Mouse (Mus musculus) Patski (cell line): ENCODE data around the gene Bysl. TPM values are rescaled to one million over a fixed set of nuclear protein-coding genes. Genes with fewer than 3 reads are reported as not detected.

Experiments
- ATAC-seq: fragments of 100-300 bp; one replicate; pipeline ENCODE4 v1.8.0; 2021
- CTCF ChIA-PET: fragments of 350-600 bp; sonication (Branson Sonifier 250); formaldehyde crosslinking; loops from one replicate; lab custom pipeline; 2022; ENCODE audit warnings: inconsistent platforms; lab: Charles Lee
- POLR2A ChIA-PET: fragments of 350-600 bp; sonication (Branson Sonifier 250); formaldehyde crosslinking; loops from one replicate; lab custom pipeline; 2022; ENCODE audit warnings: antibody characterized with exemption, inconsistent platforms; lab: Charles Lee
- DNase-seq: peaks from one replicate; pipeline ENCODE4 v3.0.0-alpha.2; 2011; ENCODE audit warnings: low read depth, low spot score
- H3K27me3 ChIP-seq: fragments of 371-371 bp; one replicate; pipeline ENCODE4 v1.5.1; 2021
- CTCF ChIP-seq: fragments of 100-300 bp; IDR thresholded peaks from one replicate; pipeline ENCODE4 v1.5.1; 2021
- in situ Hi-C: fragments of 300-500 bp; cut with MboI; formaldehyde crosslinking; loops from 3 replicates; pipeline ENCODE4 v1.11.1; 2018; ENCODE audit warnings: low pct_unique_long_range_greater_than_20kb, mixed read lengths
- polyA plus RNA-seq: library from polyadenylated mRNA; unstranded; gene quantifications from one replicate; pipeline ENCODE4 v1.2.3, GENCODE M21; 2021

Gene Bysl
- polyA plus RNA-seq, 1 experiment from 2014 or later = 18.2 TPM

- POLR2A ChIA-PET = interaction anchor here (1.1 kb wide), 1 partner anchor 46 kb away, joined by 3 read pairs; no protein-coding TSS in a partner anchor
- in situ Hi-C loops = no loop called here
- TF ChIP-seq CTCF = no peak
- ATAC-seq = no peak
- CTCF ChIA-PET = no interaction called here
- no peaks in the 10 kb centered on the region for H3K27me3 ChIP-seq
- no peak for DNase-seq
These were observed 37.3 kb downstream of the Bysl start for GRCm38 (mm10) chr17:47574028-47574427.

DNA sequence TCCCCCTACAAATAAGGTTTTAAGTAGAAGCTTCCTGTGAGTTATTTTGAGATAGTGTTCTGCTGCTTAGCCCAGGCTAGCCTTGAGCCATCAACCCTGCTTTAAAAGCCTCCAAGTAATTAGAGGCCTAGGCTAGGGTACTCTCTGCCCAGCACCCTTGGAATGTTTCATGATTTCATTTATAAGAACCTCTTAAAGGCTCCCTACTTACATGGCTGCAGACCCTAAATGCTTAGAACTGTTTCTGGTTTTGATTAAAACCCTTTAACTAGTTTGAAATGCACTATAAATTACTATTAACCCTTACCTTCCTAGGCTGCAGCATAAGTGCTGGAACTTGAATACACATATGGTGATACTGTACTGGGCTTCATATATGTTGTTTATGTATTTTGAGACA, 38.9 kb downstream of the Bysl start:
- H3K27me3 ChIP-seq = no peaks in the 10 kb centered on the region
- ATAC-seq (no peak), DNase-seq (no peak)
- TF ChIP-seq CTCF = no peak
- POLR2A ChIA-PET = no interaction called here
- in situ Hi-C loops = no loop called here
- CTCF ChIA-PET = interaction anchor here (1.3 kb wide), 1 partner anchor 25 kb away, joined by 3 read pairs; no protein-coding TSS in a partner anchor

DNA sequence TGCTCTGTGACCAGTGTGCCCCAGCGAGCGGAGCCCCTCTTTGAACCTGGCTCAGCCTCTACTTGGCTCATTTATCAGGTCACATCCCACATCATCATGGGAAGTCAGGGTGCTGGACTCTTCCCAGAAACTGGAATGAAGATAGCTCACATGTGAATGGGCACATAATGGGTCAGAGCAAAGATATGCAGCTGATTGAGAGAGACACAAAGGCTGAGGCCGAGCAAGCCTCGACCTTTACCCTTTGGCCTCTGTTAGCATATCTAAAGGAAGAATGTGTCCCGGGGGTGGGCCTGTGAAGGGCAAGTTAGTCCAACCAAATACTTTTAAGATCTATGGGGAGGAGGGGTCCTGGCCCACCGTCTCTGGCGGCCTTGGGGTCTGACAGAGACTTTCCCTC, 39.7 kb downstream of the Bysl start:
- TF ChIP-seq CTCF = no peak
- CTCF ChIA-PET = interaction anchor here (1.3 kb wide), 1 partner anchor 24 kb away, joined by 3 read pairs; no protein-coding TSS in a partner anchor
- in situ Hi-C loops = no loop called here
- H3K27me3 ChIP-seq = no peaks in the 10 kb centered on the region
- POLR2A ChIA-PET = no interaction called here
- no peak for ATAC-seq
- no peak for DNase-seq

DNA sequence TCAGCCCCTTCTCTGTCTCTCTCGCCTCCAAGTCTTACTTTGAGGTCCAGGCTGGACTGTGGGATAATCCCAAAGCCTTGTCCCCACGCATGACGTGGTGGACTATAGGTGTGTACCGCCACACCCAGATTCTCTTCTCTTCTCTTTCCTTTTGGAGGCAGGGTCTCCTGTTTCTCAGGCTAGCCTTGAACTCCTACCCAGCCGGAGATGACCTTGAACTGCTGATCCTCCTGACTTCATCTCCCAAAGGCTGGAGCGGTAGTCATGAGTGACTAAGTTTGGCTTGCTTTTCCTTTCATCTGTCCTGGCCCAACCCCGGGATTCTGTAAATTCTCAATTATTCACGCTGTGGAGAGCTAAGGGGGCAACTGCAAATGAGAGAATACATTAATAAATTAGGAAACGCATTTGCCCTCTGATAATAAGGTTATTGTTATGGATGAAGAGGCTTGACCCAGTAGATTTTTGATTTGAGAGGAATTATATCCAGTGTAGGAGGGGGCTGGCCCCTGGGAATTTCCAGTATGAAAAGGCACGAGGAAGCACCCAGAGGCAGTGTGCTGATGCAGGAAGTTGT, 42.3 kb downstream of the Bysl start:
- ChIA-PET POLR2A (no interaction called here), CTCF (no interaction called here)
- in situ Hi-C loops = no loop called here
- H3K27me3 ChIP-seq = no peaks in the 10 kb centered on the region
- TF ChIP-seq CTCF = no peak
- ATAC-seq = no peak
- DNase-seq = no peak

DNA sequence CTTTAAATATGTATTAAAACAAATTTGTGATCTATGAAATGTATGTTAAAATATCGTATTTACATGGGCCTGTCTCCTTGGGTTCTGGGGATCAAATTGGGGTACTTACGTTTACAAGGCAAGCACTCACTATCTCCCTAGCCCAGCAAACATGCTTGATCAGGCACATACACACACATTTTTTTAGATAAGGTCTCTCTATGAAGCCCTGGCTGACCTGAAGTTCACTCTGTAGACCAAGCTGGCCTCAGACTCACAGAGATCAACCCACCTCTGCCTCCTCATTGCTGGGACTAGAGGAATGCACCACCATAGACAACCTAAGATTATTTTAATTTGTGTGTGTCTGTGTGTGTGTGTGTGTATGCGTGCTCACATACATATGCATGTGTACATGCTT, 42.9 kb downstream of the Bysl start:
- ATAC-seq (no peak), DNase-seq (no peak)
- no peak for TF ChIP-seq CTCF
- H3K27me3 ChIP-seq = no peaks in the 10 kb centered on the region
- ChIA-PET POLR2A (no interaction called here), CTCF (no interaction called here)
- in situ Hi-C loops = no loop called here

DNA sequence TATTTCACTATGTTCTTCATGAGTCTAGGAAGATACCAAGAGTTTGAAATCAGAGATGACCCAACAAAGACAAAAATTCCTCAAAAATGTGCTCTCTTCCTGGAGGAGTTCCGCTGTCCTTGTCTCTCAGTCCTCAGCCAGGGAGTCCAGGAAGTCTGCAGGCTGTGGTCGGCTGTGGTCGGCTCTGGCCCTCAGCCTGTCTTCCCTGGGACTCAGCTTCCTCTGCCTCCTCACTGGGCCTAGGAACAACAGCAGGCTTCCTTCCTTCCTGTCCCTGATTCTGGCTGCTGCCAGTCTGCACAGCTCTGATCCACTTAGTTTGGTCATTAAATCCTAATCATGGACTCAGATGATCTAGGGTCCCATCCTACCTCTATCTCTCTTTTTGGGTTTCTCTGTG, 44.0 kb downstream of the Bysl start:
- in situ Hi-C loops = no loop called here
- POLR2A ChIA-PET = no interaction called here
- CTCF ChIA-PET = no interaction called here
- H3K27me3 ChIP-seq = no peaks in the 10 kb centered on the region
- TF ChIP-seq CTCF = no peak
- ATAC-seq (no peak), DNase-seq (no peak)

- TF ChIP-seq CTCF = no peak
- DNase-seq (no peak), ATAC-seq (no peak)
- ChIA-PET CTCF (no interaction called here), POLR2A (no interaction called here)
- in situ Hi-C loops = no loop called here
- no peaks in the 10 kb centered on the region for H3K27me3 ChIP-seq
These were observed 45.2 kb downstream of the Bysl start for GRCm38 (mm10) chr17:47566133-47566532.

DNA sequence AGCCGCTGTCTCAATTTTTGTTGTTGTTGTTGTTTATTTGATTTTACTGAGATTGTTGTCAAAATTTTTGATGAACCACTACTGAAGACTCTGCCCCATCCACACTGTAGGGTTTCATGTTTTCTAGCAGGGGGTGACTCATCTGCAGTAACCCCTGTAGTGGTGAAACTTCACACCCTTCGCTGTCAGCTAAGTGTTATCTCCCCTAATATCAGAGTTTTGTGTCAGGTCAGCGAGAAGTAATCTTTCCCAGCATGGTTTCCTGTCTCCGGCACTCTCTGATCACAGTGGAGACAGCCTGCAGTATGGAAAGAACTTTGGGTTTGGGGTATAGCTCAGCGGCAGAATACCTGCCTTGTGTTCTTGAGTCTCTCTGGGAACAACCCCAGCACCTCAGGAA, 46.7 kb downstream of the Bysl start:
- DNase-seq (no peak), ATAC-seq (no peak)
- CTCF ChIA-PET = no interaction called here
- H3K27me3 ChIP-seq = no peaks in the 10 kb centered on the region
- POLR2A ChIA-PET = interaction anchor here (1.1 kb wide), 1 partner anchor 89 kb away, joined by 3 read pairs; no protein-coding TSS in a partner anchor
- TF ChIP-seq CTCF = no peak
- in situ Hi-C loops = no loop called here

- no peaks in the 10 kb centered on the region for H3K27me3 ChIP-seq
- POLR2A ChIA-PET = no interaction called here
- DNase-seq (no peak), ATAC-seq (no peak)
- no peak for TF ChIP-seq CTCF
- CTCF ChIA-PET = no interaction called here
- in situ Hi-C loops = no loop called here
These were observed 48.4 kb downstream of the Bysl start for GRCm38 (mm10) chr17:47562875-47563274.

GRCm38 (mm10) chr17:47559726-47560125, 51.6 kb downstream of the Bysl start:
- TF ChIP-seq CTCF = no peak
- ATAC-seq (no peak), DNase-seq (no peak)
- H3K27me3 ChIP-seq = no peaks in the 10 kb centered on the region
- ChIA-PET CTCF (no interaction called here), POLR2A (no interaction called here)
- in situ Hi-C loops = no loop called here

- TF ChIP-seq CTCF = no peak
- DNase-seq (no peak), ATAC-seq (no peak)
- CTCF ChIA-PET = no interaction called here
- no peaks in the 10 kb centered on the region for H3K27me3 ChIP-seq
- in situ Hi-C loops = no loop called here
- POLR2A ChIA-PET = no interaction called here
These were observed 54.1 kb downstream of the Bysl start for GRCm38 (mm10) chr17:47557179-47557578.

DNA sequence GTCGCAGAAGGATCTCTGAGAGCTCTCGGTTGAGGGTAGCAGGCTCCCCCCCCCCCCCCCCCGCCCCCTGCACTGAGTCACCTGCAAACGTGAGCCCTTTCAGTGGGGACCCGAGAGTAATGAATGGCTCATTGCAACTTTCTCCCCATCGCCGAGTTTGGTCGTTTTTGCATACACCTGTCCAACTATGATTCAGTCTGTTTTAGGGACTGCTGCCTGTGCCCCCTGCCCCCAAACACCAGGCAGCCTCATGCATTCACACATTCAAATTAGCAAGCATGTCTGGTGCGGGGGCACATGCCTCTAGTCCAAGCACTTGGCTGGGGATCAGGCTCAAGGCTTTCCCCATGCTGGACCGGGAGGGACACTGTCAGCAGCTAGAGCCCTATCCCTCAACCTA, 56.7 kb downstream of the Bysl start:
- ChIA-PET POLR2A (no interaction called here), CTCF (no interaction called here)
- TF ChIP-seq CTCF = no peak
- in situ Hi-C loops = no loop called here
- DNase-seq (no peak), ATAC-seq (no peak)
- no peaks in the 10 kb centered on the region for H3K27me3 ChIP-seq
